Mouse (Mus musculus) myocyte (in vitro differentiated cells): ENCODE data around the gene Plin3. TPM values are rescaled to one million over a fixed set of nuclear protein-coding genes. Genes with fewer than 3 reads are reported as not detected.
A peak's percentile ranks its signal among the peaks of the same experiment; 100 is the strongest.

Source experiments
- H3K27me3 ChIP-seq: one replicate; pipeline ENCODE4 v1.6.1; 2011; ENCODE audit not compliant: control insufficient read depth, insufficient read depth, insufficient read length
- H3K36me3 ChIP-seq: one replicate; pipeline ENCODE4 v1.6.1; 2011; ENCODE audit not compliant: control insufficient read depth, insufficient read depth
- H3K4me2 ChIP-seq: one replicate; pipeline ENCODE4 v1.6.1; 2011; ENCODE audit warnings: low read depth, control low read depth
- H3K4me3 ChIP-seq: one replicate; pipeline ENCODE4 v1.5.1; 2011; ENCODE audit warnings: mild to moderate bottlenecking, control low read depth, moderate library complexity
- H3K79me2 ChIP-seq: one replicate; pipeline ENCODE4 v1.6.1; 2011; ENCODE audit not compliant: control insufficient read depth, insufficient read depth
- H3ac ChIP-seq: one replicate; pipeline ENCODE4 v1.6.1; 2011; ENCODE audit not compliant: control insufficient read depth, insufficient read length
- CEBPB ChIP-seq: IDR thresholded peaks from 2 replicates; pipeline ENCODE4 v1.6.1; 2011; ENCODE audit warnings: mild to moderate bottlenecking, moderate library complexity; ENCODE audit not compliant: poor library complexity, insufficient read depth, severe bottlenecking
- E2F4 ChIP-seq: IDR thresholded peaks from one replicate; pipeline ENCODE4 v1.6.1; 2011; ENCODE audit warnings: mild to moderate bottlenecking, control low read depth, moderate library complexity; ENCODE audit not compliant: insufficient read depth
- MAX ChIP-seq: IDR thresholded peaks from one replicate; pipeline ENCODE4 v1.6.1; 2011; ENCODE audit warnings: low read depth, mild to moderate bottlenecking, control low read depth
- MYOD1 ChIP-seq, 3 experiments: IDR thresholded peaks; one replicate each; pipeline ENCODE4 v1.6.1; 2011; ENCODE audit warnings: control low read depth in 2 of 3, low read depth in 2 of 3, mild to moderate bottlenecking in 2 of 3, moderate library complexity in 1 of 3; ENCODE audit not compliant: insufficient read length in 2 of 3, control insufficient read depth in 1 of 3
- MYOG ChIP-seq, 3 experiments: IDR thresholded peaks; one replicate each; pipeline ENCODE4 v1.6.1; 2011; ENCODE audit warnings: control low read depth in 2 of 3, low read depth in 2 of 3, mild to moderate bottlenecking in 2 of 3; ENCODE audit not compliant: insufficient read length in 2 of 3, control insufficient read depth in 1 of 3, insufficient read depth in 1 of 3
- POLR2A ChIP-seq: IDR thresholded peaks from one replicate; pipeline ENCODE4 v1.6.1; 2011; ENCODE audit warnings: low read depth, mild to moderate bottlenecking, control low read depth, moderate library complexity; ENCODE audit not compliant: insufficient read length
- POLR2AphosphoS2 ChIP-seq: IDR thresholded peaks from one replicate; pipeline ENCODE4 v1.6.1; 2011; ENCODE audit warnings: low read depth, control low read depth; ENCODE audit not compliant: insufficient read length
- REST ChIP-seq: IDR thresholded peaks from one replicate; pipeline ENCODE4 v1.6.1; 2011; ENCODE audit warnings: mild to moderate bottlenecking, control low read depth, moderate library complexity; ENCODE audit not compliant: insufficient read depth, insufficient read length
- SRF ChIP-seq: IDR thresholded peaks from one replicate; pipeline ENCODE4 v1.6.1; 2011; ENCODE audit warnings: low read depth; ENCODE audit not compliant: control insufficient read depth, insufficient read length
- TCF12 ChIP-seq: IDR thresholded peaks from one replicate; pipeline ENCODE4 v1.6.1; 2011; ENCODE audit warnings: mild to moderate bottlenecking, control low read depth; ENCODE audit not compliant: poor library complexity, insufficient read depth, severe bottlenecking
- TCF3 ChIP-seq: IDR thresholded peaks from one replicate; pipeline ENCODE4 v1.6.1; 2011; ENCODE audit warnings: low read depth, control low read depth; ENCODE audit not compliant: insufficient read length
- USF1 ChIP-seq: IDR thresholded peaks from one replicate; pipeline ENCODE4 v1.6.1; 2011; ENCODE audit warnings: low read depth, mild to moderate bottlenecking, control low read depth, moderate library complexity
- polyA plus RNA-seq: library from polyadenylated mRNA; unstranded; fragments of >200 nt; fragmentation: generic; extraction: Trizol; gene quantifications from one replicate; pipeline ENCODE4 v1.2.1, GENCODE M21; 2012; ENCODE audit warnings: missing spikeins

The Plin3 gene
- polyA plus RNA-seq, 1 experiment = 44.8 TPM

DNA sequence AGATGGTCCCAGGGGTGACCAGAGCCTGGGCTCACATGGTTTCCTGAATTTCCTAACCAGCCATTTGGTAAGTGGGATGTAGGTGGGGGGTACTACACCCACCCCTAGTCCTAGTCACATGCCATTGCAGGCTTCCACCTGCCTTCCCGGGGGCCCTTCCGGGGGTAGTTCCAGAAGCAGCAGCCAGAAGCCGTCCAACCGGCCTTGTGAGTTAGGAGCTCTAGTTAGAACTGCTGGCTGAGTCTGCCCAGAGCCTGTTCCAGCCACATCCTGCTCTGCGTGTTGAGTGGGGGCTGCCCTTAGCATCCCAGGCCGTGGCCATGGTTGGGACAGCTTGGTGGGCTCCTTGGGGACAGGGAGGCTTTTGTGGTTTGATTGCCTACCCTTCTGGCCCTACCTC lies 15.4 kb upstream of the Plin3 start:
- Histone ChIP-seq H3K4me3 (no peak overlapping the region), H3K27me3 (no peaks in the 10 kb centered on the region), H3K36me3 (peaks cover 5% of the 10 kb centered on the region), H3K4me2 (no peak overlapping the region), H3K79me2 (peaks cover 35% of the 10 kb centered on the region), H3ac (no peak overlapping the region)
- no peak for TF ChIP-seq CEBPB
- TF ChIP-seq POLR2AphosphoS2 = no peak
- no peak for TF ChIP-seq MYOD1 (IDR thresholded peaks at IDR 0.05; ENCODE audit: control insufficient read depth in 1 of 3, insufficient read length in 2 of 3, low read depth in 2 of 3)
- no peak for TF ChIP-seq MYOG (IDR thresholded peaks at IDR 0.05; ENCODE audit: control insufficient read depth in 1 of 3, insufficient read depth in 1 of 3, insufficient read length in 2 of 3, low read depth in 2 of 3)
- no peak for TF ChIP-seq MAX
- TF ChIP-seq TCF12 = no peak
- TF ChIP-seq USF1 = no peak
- no peak for TF ChIP-seq TCF3
- no peak for TF ChIP-seq POLR2A
- no peak for TF ChIP-seq REST

DNA sequence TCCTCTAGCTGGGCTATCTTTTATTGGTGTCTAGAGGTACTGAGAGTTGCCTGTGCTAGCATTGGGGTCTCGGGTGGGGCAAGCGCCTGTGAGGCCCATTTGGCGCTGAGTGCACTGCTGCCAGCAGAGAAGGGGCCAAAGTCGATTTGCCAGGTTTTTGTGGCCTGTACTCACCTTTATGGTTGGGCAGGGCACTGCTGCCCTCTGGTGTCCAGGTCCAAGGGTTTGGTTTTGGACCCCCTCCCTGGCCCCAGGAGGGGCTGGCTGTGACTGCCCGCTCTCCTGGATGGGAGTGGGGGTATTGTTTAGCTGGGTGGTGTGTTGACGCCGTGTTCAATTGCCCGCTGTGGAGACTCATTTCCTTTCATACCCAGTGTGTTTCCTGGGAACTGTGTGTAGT lies 13.2 kb upstream of the Plin3 start:
- peak overlapping the region; percentile 91 for H3K4me2 ChIP-seq
- H3K79me2 ChIP-seq = peaks cover 35% of the 10 kb centered on the region
- no peaks in the 10 kb centered on the region for H3K27me3 ChIP-seq
- H3K36me3 ChIP-seq = peaks cover 5% of the 10 kb centered on the region
- H3ac ChIP-seq = no peak overlapping the region
- peak overlapping the region; percentile 83 for H3K4me3 ChIP-seq
- no peak for TF ChIP-seq POLR2AphosphoS2
- no peak for TF ChIP-seq TCF3
- no peak for TF ChIP-seq TCF12

- no peak overlapping the region for H3ac ChIP-seq
- no peaks in the 10 kb centered on the region for H3K27me3 ChIP-seq
- no peak for TF ChIP-seq TCF3
- TF ChIP-seq MYOD1 (IDR thresholded peaks at IDR 0.05; ENCODE audit: control insufficient read depth in 1 of 3, insufficient read length in 2 of 3, low read depth in 2 of 3) = peak in 1 of 3 experiments; percentile 39
- TF ChIP-seq SRF = no peak
- no peak for TF ChIP-seq TCF12
- TF ChIP-seq MAX = no peak
- TF ChIP-seq MYOG (IDR thresholded peaks at IDR 0.05; ENCODE audit: control insufficient read depth in 1 of 3, insufficient read depth in 1 of 3, insufficient read length in 2 of 3, low read depth in 2 of 3) = peak in 1 of 3 experiments; percentile 42
- no peak for TF ChIP-seq CEBPB
- peak overlapping the region; percentile 91 for H3K4me2 ChIP-seq
- peaks cover 35% of the 10 kb centered on the region for H3K79me2 ChIP-seq
- peak overlapping the region; percentile 83 for H3K4me3 ChIP-seq
- H3K36me3 ChIP-seq = peaks cover under 1% of the 10 kb centered on the region
Observed at GRCm38 (mm10) chr17:56305156-56305555, 12.5 kb upstream of the Plin3 start.

DNA sequence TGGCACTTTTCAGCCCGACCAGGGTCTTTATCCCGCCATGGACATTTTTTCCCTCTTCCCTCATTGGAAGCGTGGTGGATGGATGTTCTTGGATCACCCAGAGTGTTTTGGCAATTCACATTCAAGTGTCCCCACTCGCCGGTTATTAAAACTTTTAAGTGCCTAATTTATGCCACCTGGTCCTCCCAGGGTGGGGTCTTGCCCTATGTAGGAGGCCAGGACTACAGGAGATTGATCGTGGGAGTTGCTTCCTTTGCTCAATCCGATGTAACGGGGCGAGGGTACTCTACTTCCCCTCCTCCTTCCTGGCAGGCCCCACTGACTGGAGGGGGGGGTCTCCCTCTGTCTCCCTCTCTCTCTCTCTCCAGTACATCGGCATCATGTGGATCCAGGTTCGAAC lies 12.0 kb upstream of the Plin3 start:
- Histone ChIP-seq H3K79me2 (peaks cover 35% of the 10 kb centered on the region), H3K4me2 (peak overlapping the region; percentile 91), H3ac (peak overlapping the region; percentile 5), H3K4me3 (peak overlapping the region; percentile 83), H3K36me3 (no peaks in the 10 kb centered on the region), H3K27me3 (no peaks in the 10 kb centered on the region)
- no peak for TF ChIP-seq POLR2A
- TF ChIP-seq E2F4 = no peak
- TF ChIP-seq TCF3 = no peak
- no peak for TF ChIP-seq REST
- TF ChIP-seq CEBPB = no peak
- TF ChIP-seq USF1 = no peak
- no peak for TF ChIP-seq SRF
- no peak for TF ChIP-seq TCF12
- no peak for TF ChIP-seq MYOD1 (IDR thresholded peaks at IDR 0.05; ENCODE audit: control insufficient read depth in 1 of 3, insufficient read length in 2 of 3, low read depth in 2 of 3)
- no peak for TF ChIP-seq POLR2AphosphoS2
- TF ChIP-seq MAX = no peak
- TF ChIP-seq MYOG (IDR thresholded peaks at IDR 0.05; ENCODE audit: control insufficient read depth in 1 of 3, insufficient read depth in 1 of 3, insufficient read length in 2 of 3, low read depth in 2 of 3) = no peak

GRCm38 (mm10) chr17:56303847-56304586 lies 11.3 kb upstream of the Plin3 start:
- TF ChIP-seq MAX (no peak), CEBPB (no peak), USF1 (no peak), POLR2AphosphoS2 (peak; percentile 22), TCF12 (no peak), SRF (peak; percentile 55), POLR2A (peak; percentile 27), MYOD1 (IDR thresholded peaks at IDR 0.05; ENCODE audit: control insufficient read depth in 1 of 3, insufficient read length in 2 of 3, low read depth in 2 of 3) (no peak), REST (no peak), MYOG (IDR thresholded peaks at IDR 0.05; ENCODE audit: control insufficient read depth in 1 of 3, insufficient read depth in 1 of 3, insufficient read length in 2 of 3, low read depth in 2 of 3) (no peak), E2F4 (peak; percentile 98), TCF3 (no peak)
- H3K4me2 ChIP-seq = peak overlapping the region; percentile 97
- peaks cover 35% of the 10 kb centered on the region for H3K79me2 ChIP-seq
- peak overlapping the region; percentile 5 for H3ac ChIP-seq
- peak overlapping the region; percentile 83 for H3K4me3 ChIP-seq
- no peaks in the 10 kb centered on the region for H3K36me3 ChIP-seq
- no peaks in the 10 kb centered on the region for H3K27me3 ChIP-seq
